Mouse (Mus musculus) kidney, postnatal 0 days (tissue): ENCODE data around the gene Myo1a. TPM values are rescaled to one million over a fixed set of nuclear protein-coding genes. Genes with fewer than 3 reads are reported as not detected.
A peak's percentile ranks its signal among the peaks of the same experiment; 100 is the strongest.
"Not testable (repeated sequence)": the region's sequence is repeated elsewhere in the genome, so short reads cannot be mapped to it uniquely, and the experiment has no call there.

Experiments used
- ATAC-seq: fragments of 200-750 bp; cut with Nextera tagmentation; replicated peaks from 2 replicates; pipeline ENCODE4 v1.8.0; 2017; ENCODE audit warnings: low read depth, moderate number of reproducible peaks, moderate TSS enrichment, moderate library complexity; ENCODE audit not compliant: low FRiP score
- DNase-seq: peaks from one replicate; pipeline ENCODE4 v3.0.0-alpha.2; 2016; ENCODE audit warnings: low spot score
- H3K27ac ChIP-seq: fragments of 300-500 bp; sonication (generic); 2 replicates; pipeline ENCODE4 v1.5.1; 2014; ENCODE audit warnings: mild to moderate bottlenecking
- H3K27me3 ChIP-seq: fragments of 300-500 bp; sonication (generic); 2 replicates; pipeline ENCODE4 v1.6.1; 2014; ENCODE audit warnings: low read length, mixed read lengths; ENCODE audit not compliant: insufficient read depth
- H3K36me3 ChIP-seq: fragments of 300-500 bp; sonication (generic); 2 replicates; pipeline ENCODE4 v1.6.1; 2014; ENCODE audit warnings: low read length, mixed read lengths; ENCODE audit not compliant: insufficient read depth
- H3K4me1 ChIP-seq: fragments of 300-500 bp; sonication (generic); replicated peaks from 2 replicates; pipeline ENCODE4 v1.6.1; 2014; ENCODE audit warnings: antibody characterized with exemption, low read length, mixed read lengths; ENCODE audit not compliant: insufficient read depth
- H3K4me2 ChIP-seq: fragments of 300-500 bp; sonication (generic); 2 replicates; pipeline ENCODE4 v1.6.1; 2014; ENCODE audit warnings: mild to moderate bottlenecking, low read length, moderate library complexity, mixed read lengths
- H3K4me3 ChIP-seq: fragments of 300-500 bp; sonication (generic); replicated peaks from 2 replicates; pipeline ENCODE4 v1.5.1; 2014; ENCODE audit warnings: low read depth, low read length
- H3K9ac ChIP-seq: fragments of 300-500 bp; sonication (generic); 2 replicates; pipeline ENCODE4 v1.6.1; 2014; ENCODE audit warnings: low read depth, low read length
- H3K9me3 ChIP-seq: fragments of 300-500 bp; sonication (generic); replicated peaks from 2 replicates; pipeline ENCODE4 v1.6.1; 2016; ENCODE audit warnings: low read length, inconsistent platforms, mixed read lengths
- CTCF ChIP-seq: IDR thresholded peaks from 2 replicates; pipeline ENCODE4 v1.5.1; 2016; ENCODE audit warnings: antibody characterized with exemption, low read depth, mild to moderate bottlenecking, moderate library complexity
- WGBS: fragments of 180-500 bp; shearing (Covaris S2); extraction: QIAGEN DNeasy Blood & Tissue Kit; methylation state at CpG from one replicate; pipeline ENCODE4 v1.1.7; 2014; 5-methylcytosine and 5-hydroxymethylcytosine counted together
- polyA plus RNA-seq: library from polyadenylated mRNA; unstranded; fragments of >200 nt; fragmentation: Nextera tagmentation; extraction: Ambion mirVana; gene quantifications from 2 replicates; pipeline ENCODE4 v1.2.1, GENCODE M21; 2015

Gene Myo1a
- polyA plus RNA-seq, 1 experiment from 2014 or later: 0.07 TPM

GRCm38 (mm10) chr10:127751548-127751947, 46.6 kb downstream of the Myo1a start, which contains the start of gene Gpr182:
Gene Gpr182 (minus strand): TSS chr10:127751732.
- no peak for ATAC-seq
- H3K9me3 ChIP-seq: no peaks in the 10 kb centered on the region
- no peak for TF ChIP-seq CTCF
- peak; percentile 73 for DNase-seq
- H3K4me2 ChIP-seq: peak within 1 kb of the TSS; percentile 30
- H3K4me1 ChIP-seq: peaks cover 24% of the 10 kb centered on the region; the same call in 1 of the 2 replicates
- H3K27ac ChIP-seq: 0 out of 2 replicates have a peak within 1 kb of the TSS, but pooled peaks have one; percentile 85
- no peak within 1 kb of the TSS for H3K9ac ChIP-seq
- H3K36me3 ChIP-seq: peaks cover 3% of the 10 kb centered on the region; the same call in 1 of the 2 replicates
- WGBS: 38% methylated on average over 8 of the region's 8 CpGs
- no peaks in the 10 kb centered on the region for H3K27me3 ChIP-seq
- H3K4me3 ChIP-seq: peak within 1 kb of the TSS; percentile 20

GRCm38 (mm10) chr10:127754566-127755166, 49.7 kb downstream of the Myo1a start:
- no peaks in the 10 kb centered on the region for H3K27me3 ChIP-seq
- no peak for DNase-seq
- H3K9ac ChIP-seq: no peak overlapping the region
- H3K27ac ChIP-seq: no peak overlapping the region
- H3K4me2 ChIP-seq: no peak overlapping the region
- no peak overlapping the region for H3K4me3 ChIP-seq
- H3K9me3 ChIP-seq: no peaks in the 10 kb centered on the region
- ATAC-seq: no peak
- no peaks in the 10 kb centered on the region for H3K36me3 ChIP-seq
- TF ChIP-seq CTCF: no peak; the same call in 1 of the 2 replicates
- H3K4me1 ChIP-seq: 0 out of 2 replicates have a peak, but pooled peaks cover 16% of the 10 kb centered on the region
- 39% methylated on average over 6 of the region's 6 CpGs for WGBS

GRCm38 (mm10) chr10:127755246-127755645, 50.3 kb downstream of the Myo1a start:
- 66% methylated on average over 3 of the region's 3 CpGs for WGBS
- DNase-seq: no peak
- Histone ChIP-seq H3K4me3 (no peak overlapping the region), H3K27ac (no peak overlapping the region), H3K4me2 (no peak overlapping the region), H3K36me3 (no peaks in the 10 kb centered on the region), H3K9me3 (no peaks in the 10 kb centered on the region), H3K4me1 (0 out of 2 replicates have a peak, but pooled peaks cover 11% of the 10 kb centered on the region), H3K9ac (no peak overlapping the region), H3K27me3 (no peaks in the 10 kb centered on the region)
- ATAC-seq: no peak
- TF ChIP-seq CTCF: no peak

- peak overlapping the region; percentile 42; the same call in 1 of the 2 replicates for H3K27ac ChIP-seq
- ATAC-seq: no peak
Observed at GRCm38 (mm10) chr10:127755770-127756468, 50.9 kb downstream of the Myo1a start.

GRCm38 (mm10) chr10:127759181-127760110, 54.5 kb downstream of the Myo1a start, which contains the start of the genes Rdh1 and Rdh16f1:
Gene Rdh1 (plus strand): TSS chr10:127759721.
Gene Rdh16f1 (plus strand): TSS chr10:127759787.
- ATAC-seq: no peak
- H3K4me1 ChIP-seq: 0 out of 2 replicates have a peak, but pooled peaks cover 9% of the 10 kb centered on the region
- H3K4me3 ChIP-seq: no peak within 1 kb of the TSS
- no peak for DNase-seq
- 59% methylated on average over 9 of the region's 9 CpGs for WGBS
- no peak within 1 kb of the TSS for H3K27ac ChIP-seq
- no peaks in the 10 kb centered on the region for H3K27me3 ChIP-seq
- no peaks in the 10 kb centered on the region for H3K36me3 ChIP-seq
- no peak within 1 kb of the TSS for H3K4me2 ChIP-seq
- H3K9me3 ChIP-seq: no peaks in the 10 kb centered on the region
- no peak for TF ChIP-seq CTCF
- no peak within 1 kb of the TSS for H3K9ac ChIP-seq

More at GRCm38 (mm10) chr10:127755770-127756468, 50.9 kb downstream of the Myo1a start:
- H3K36me3 ChIP-seq: no peaks in the 10 kb centered on the region
- peak; percentile 55 for DNase-seq
- H3K4me3 ChIP-seq: no peak overlapping the region
- 0 out of 2 replicates have a peak, but pooled peaks cover 11% of the 10 kb centered on the region for H3K4me1 ChIP-seq
- H3K27me3 ChIP-seq: no peaks in the 10 kb centered on the region
- TF ChIP-seq CTCF: no peak
- WGBS: 40% methylated on average over 18 of the region's 18 CpGs
- H3K9ac ChIP-seq: 0 out of 2 replicates have a peak overlapping the region, but pooled peaks have one; percentile 27
- H3K4me2 ChIP-seq: peak overlapping the region; percentile 46
- H3K9me3 ChIP-seq: no peaks in the 10 kb centered on the region

- DNase-seq, H3K4me3 ChIP-seq, H3K36me3 ChIP-seq, H3K27ac ChIP-seq, ATAC-seq, H3K9me3 ChIP-seq, H3K27me3 ChIP-seq, H3K4me2 ChIP-seq, H3K9ac ChIP-seq, H3K4me1 ChIP-seq: not testable (repeated sequence)
- 89% methylated on average over 10 of the region's 10 CpGs for WGBS
Observed at GRCm38 (mm10) chr10:127762926-127763325, 58.0 kb downstream of the Myo1a start.
